In the genomic region with DNA sequence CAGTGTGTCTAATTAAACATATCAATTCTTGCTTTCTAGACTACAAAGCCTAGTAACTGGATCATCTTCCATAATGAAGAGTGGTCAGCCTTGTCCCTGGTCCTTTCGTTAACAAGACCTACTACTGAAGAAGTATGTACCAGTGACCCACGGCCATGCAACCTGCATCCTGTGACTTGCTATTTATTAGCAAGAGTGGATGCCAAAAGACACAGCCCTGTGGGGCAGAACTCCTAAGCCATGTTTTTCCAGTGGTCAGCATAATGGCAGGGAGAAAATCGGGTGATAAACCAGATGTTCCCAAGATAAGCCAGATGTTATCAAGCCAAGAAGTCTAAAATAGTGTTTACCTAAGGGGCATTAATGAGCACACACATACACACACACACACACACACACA, we compare ENCODE assay signal across 19 mouse cellular contexts. TPM values are rescaled to one million over a fixed set of nuclear protein-coding genes. Genes with fewer than 3 reads are reported as not detected.
DNase-seq lines count a peak whose midpoint lies in the region; ATAC-seq and TF ChIP-seq lines count a peak whose summit lies in the region.
"Had no signal": no experiment of that assay in that cellular context is flagged by ENCODE, and none has a peak within 500 bp of the region (broad histone marks: within the 10 kb centered on the region; RNA-seq: fewer than 3 reads in every experiment).

No protein-coding gene starts in this region.

- no peak for TF ChIP-seq EP300 in heart, postnatal 0 days (IDR thresholded peaks at IDR 0.05; ENCODE audit: low read depth)

- no peak for TF ChIP-seq CTCF in heart, postnatal 0 days (IDR thresholded peaks at IDR 0.05; ENCODE audit: low read depth)

- H3K36me3 ChIP-seq in heart, embryonic 11.5 days (ENCODE audit: control insufficient read depth, insufficient read depth, low read length), result no peaks in the 10 kb centered on the region
- peaks cover 4% of the 10 kb centered on the region; the same call in 1 of the 2 replicates for H3K36me3 ChIP-seq in heart, postnatal 0 days (replicated peaks; ENCODE audit: control insufficient read depth, insufficient read depth, low read length)
- no peaks in the 10 kb centered on the region for H3K36me3 ChIP-seq in kidney, embryonic 16.5 days (ENCODE audit: insufficient read depth, low read length)
- H3K36me3 ChIP-seq: embryonic facial prominence, embryonic 12.5 days; forebrain, embryonic 15.5 days; hindbrain, embryonic 13.5 days had no signal

- H3K4me3 ChIP-seq in heart, embryonic 11.5 days (ENCODE audit: low read depth, low read length), result no peak overlapping the region
- H3K4me3 ChIP-seq in heart, postnatal 0 days (ENCODE audit: low read depth, low read length), result no peak overlapping the region
- H3K4me3 ChIP-seq in kidney, embryonic 16.5 days (ENCODE audit: low read length), result no peak overlapping the region
- H3K4me3 ChIP-seq: embryonic facial prominence, embryonic 12.5 days; forebrain, embryonic 15.5 days; heart, adult 2 months; hindbrain, embryonic 13.5 days had no signal

- no peak for ATAC-seq in heart, embryonic 11.5 days (replicated peaks; ENCODE audit: insufficient number of reproducible peaks, low FRiP score, low TSS enrichment)
- ATAC-seq in heart, postnatal 0 days (ENCODE audit: insufficient read depth, low read depth), result no peak
- ATAC-seq in kidney, embryonic 16.5 days (ENCODE audit: low FRiP score, low TSS enrichment), result no peak
- ATAC-seq: activated CD4-positive, CD25-positive, alpha-beta regulatory T cell, adult 4 months; forebrain, embryonic 15.5 days; hindbrain, postnatal 0 days; Patski had no signal

- 0 out of 2 replicates have a peak overlapping the region, but pooled peaks have one; percentile 41 for H3K27ac ChIP-seq in heart, embryonic 11.5 days (ENCODE audit: low read depth, low read length)
- peak overlapping the region; percentile 55 for H3K27ac ChIP-seq in heart, postnatal 0 days (ENCODE audit: low read depth)
- no peak overlapping the region for H3K27ac ChIP-seq in kidney, embryonic 16.5 days (ENCODE audit: low read length)
- H3K27ac ChIP-seq: embryonic facial prominence, embryonic 12.5 days; forebrain, embryonic 15.5 days; hindbrain, embryonic 13.5 days; hindbrain, postnatal 0 days had no signal

- H3K9me3 ChIP-seq in heart, embryonic 11.5 days (replicated peaks; ENCODE audit: control insufficient read depth, low read length), result no peaks in the 10 kb centered on the region
- H3K9me3 ChIP-seq in heart, postnatal 0 days (replicated peaks; ENCODE audit: control insufficient read depth, low read length), result no peaks in the 10 kb centered on the region
- H3K9me3 ChIP-seq in kidney, embryonic 16.5 days (ENCODE audit: low read length), result no peaks in the 10 kb centered on the region
- H3K9me3 ChIP-seq: embryonic facial prominence, embryonic 12.5 days; forebrain, embryonic 15.5 days; hindbrain, embryonic 13.5 days had no signal

- 83% methylated on average over 3 of the region's 3 CpGs for WGBS in heart, embryonic 11.5 days (ENCODE audit: insufficient replicate concordance)
- WGBS in heart, postnatal 0 days, result 40% methylated on average over 3 of the region's 3 CpGs
- 64% methylated on average over 3 of the region's 3 CpGs for WGBS in kidney, embryonic 16.5 days

- H3K4me1 ChIP-seq in heart, embryonic 11.5 days (ENCODE audit: control insufficient read depth, insufficient read depth, low read length), result peaks cover 41% of the 10 kb centered on the region
- H3K4me1 ChIP-seq in heart, postnatal 0 days (ENCODE audit: control insufficient read depth, insufficient read depth), result peaks cover 60% of the 10 kb centered on the region
- H3K4me1 ChIP-seq in kidney, embryonic 16.5 days (ENCODE audit: insufficient read depth, low read length), result 0 out of 2 replicates have a peak, but pooled peaks cover 3% of the 10 kb centered on the region
- H3K4me1 ChIP-seq: embryonic facial prominence, embryonic 12.5 days; forebrain, embryonic 15.5 days; hindbrain, embryonic 13.5 days had no signal

- no peak overlapping the region for H3K4me2 ChIP-seq in heart, embryonic 11.5 days
- H3K4me2 ChIP-seq in heart, postnatal 0 days (ENCODE audit: low read depth, low read length), result no peak overlapping the region
- H3K4me2 ChIP-seq in kidney, embryonic 16.5 days (replicated peaks; ENCODE audit: low read depth, low read length), result no peak overlapping the region
- H3K4me2 ChIP-seq: embryonic facial prominence, embryonic 12.5 days; forebrain, embryonic 15.5 days; hindbrain, embryonic 13.5 days had no signal

- H3K9ac ChIP-seq in heart, embryonic 11.5 days (ENCODE audit: low read depth, low read length), result no peak overlapping the region
- no peak overlapping the region for H3K9ac ChIP-seq in heart, postnatal 0 days (replicated peaks; ENCODE audit: low read depth, low read length)
- no peak overlapping the region for H3K9ac ChIP-seq in kidney, embryonic 16.5 days (replicated peaks; ENCODE audit: low read length)
- H3K9ac ChIP-seq: embryonic facial prominence, embryonic 12.5 days; forebrain, embryonic 15.5 days; hindbrain, embryonic 13.5 days had no signal

- DNase-seq in heart, adult 8-10 months (ENCODE audit: low spot score), result no peak
- no peak for DNase-seq in heart, postnatal 0 days (ENCODE audit: low spot score)
- no peak for DNase-seq in heart, adult 9 months (ENCODE audit: low spot score in 2 of 2)
- DNase-seq in kidney, adult 9 months, result peak; percentile 63
- DNase-seq: adrenal gland, postnatal 14 days; cerebellum, adult 11-12 months; cerebellum, adult 9-10 months; cerebellum, postnatal 25 days; gastrocnemius, postnatal 10 days; heart, adult 2 months had no signal

- H3K27me3 ChIP-seq in heart, embryonic 11.5 days (ENCODE audit: control insufficient read depth, insufficient read depth, low read length), result no peaks in the 10 kb centered on the region
- no peaks in the 10 kb centered on the region for H3K27me3 ChIP-seq in heart, postnatal 0 days (ENCODE audit: control insufficient read depth, insufficient read depth, low read length)
- no peaks in the 10 kb centered on the region for H3K27me3 ChIP-seq in kidney, embryonic 16.5 days (ENCODE audit: insufficient read depth, low read length)
- H3K27me3 ChIP-seq: CH12.LX; embryonic facial prominence, embryonic 12.5 days; forebrain, embryonic 15.5 days; hindbrain, embryonic 13.5 days; Patski had no signal

RNA-seq across cellular contexts. Expression of a gene that starts 26.0 kb away (rescaled TPM):
- 40.1 and 44.6 TPM in 2 replicates for polyA plus RNA-seq in heart, embryonic 11.5 days (2014; fragmentation: Nextera tagmentation; extraction: Ambion mirVana)
- 100 to 1,000 TPM in 2 of 4 experiments, 10 to 100 TPM in 2; 69.5 to 106 (median 92.6) TPM for total RNA-seq in heart, adult 8-10 months (2022)
- total RNA-seq in heart, postnatal 0 days (2014; rRNA removed; ENCODE audit: low replicate concordance), result 50.8 and 69.1 TPM in 2 replicates
- 51.8 and 61.4 TPM in 2 replicates for polyA plus RNA-seq in heart, postnatal 0 days (2015; fragmentation: Nextera tagmentation; extraction: Ambion mirVana)
- 24.5 and 27.4 TPM in 2 replicates for polyA plus RNA-seq in kidney, embryonic 16.5 days (2015; fragmentation: Nextera tagmentation; extraction: Ambion mirVana)
- total RNA-seq: CH12.LX had no signal
- polyA plus RNA-seq: activated CD4-positive, CD25-positive, alpha-beta regulatory T cell, adult 4 months had no signal
